Mouse (Mus musculus): ENCODE results near the gene Stk39. TPM values are rescaled to one million over a fixed set of nuclear protein-coding genes. Genes with fewer than 3 reads are reported as not detected.

Stk39 gene
- 10 to 100 TPM; 88.1 to 97.1 TPM for total RNA-seq (2021)
- long read RNA-seq, experiment 1, transcript Stk39-201 (18 exons, 3,536 nt), result major isoform, 37 of 71 reads
- long read RNA-seq, experiment 1, partial matches to known transcripts, result 8 of 71 reads
- long read RNA-seq, experiment 1, other reads (novel, unspliced or antisense), result 26 of 71 reads
- long read RNA-seq, experiment 2, transcript Stk39-201 (18 exons, 3,536 nt), result major isoform, 14 of 35 reads
- long read RNA-seq, experiment 2, partial matches to known transcripts, result 5 of 35 reads
- long read RNA-seq, experiment 2, other reads (novel, unspliced or antisense), result 16 of 35 reads

DNA sequence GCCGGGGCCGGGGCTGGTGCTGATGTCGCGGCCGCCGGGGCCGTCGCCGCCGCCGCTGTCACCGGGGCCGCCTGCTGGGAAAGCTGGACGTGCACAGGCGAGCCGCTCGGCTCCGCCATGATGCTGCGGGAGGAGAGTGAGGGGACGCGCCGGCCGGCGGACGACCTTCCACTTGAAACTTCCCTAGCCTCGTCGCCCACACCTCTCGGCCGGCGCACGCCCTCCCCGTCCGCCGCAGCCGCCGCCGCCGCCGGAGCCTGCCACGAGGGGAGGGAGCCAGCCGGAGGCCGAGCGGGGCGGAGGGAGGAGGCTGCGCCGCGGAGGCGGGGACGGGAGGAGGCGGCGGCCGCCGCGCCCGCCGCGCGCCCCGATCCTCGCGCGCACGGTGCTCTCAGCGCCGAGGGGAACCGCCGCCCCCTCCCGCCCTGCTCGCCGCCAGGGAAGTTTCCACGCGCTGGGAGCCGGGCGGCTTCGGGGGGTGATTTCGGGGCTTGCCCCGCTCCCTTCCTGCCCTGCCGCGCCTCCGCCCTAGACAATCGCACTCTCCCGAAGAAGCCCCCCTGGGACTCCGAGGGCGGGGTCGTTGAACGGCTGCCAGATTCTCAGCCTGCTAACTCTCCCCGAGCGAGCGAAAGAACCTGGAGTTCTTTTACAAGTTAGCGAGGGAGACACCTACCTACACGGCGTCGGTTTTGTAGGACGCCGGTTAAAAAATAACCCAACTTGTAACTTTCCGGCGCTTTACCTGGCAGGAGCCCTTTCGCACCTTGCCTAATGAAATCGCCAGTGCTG lies at the start of gene Stk39:
Gene Stk39 (minus strand): TSS at position 510 of the 792 bp plus-strand sequence.
- DNase-seq, result peak; percentile 89 to 92

- DNase-seq, result no peak
Measured at GRCm38 (mm10) chr2:68515409-68515808, 43.3 kb upstream of the Stk39 start.

GRCm38 (mm10) chr2:68503202-68503601 lies 31.1 kb upstream of the Stk39 start:
- DNase-seq, result no peak

DNA sequence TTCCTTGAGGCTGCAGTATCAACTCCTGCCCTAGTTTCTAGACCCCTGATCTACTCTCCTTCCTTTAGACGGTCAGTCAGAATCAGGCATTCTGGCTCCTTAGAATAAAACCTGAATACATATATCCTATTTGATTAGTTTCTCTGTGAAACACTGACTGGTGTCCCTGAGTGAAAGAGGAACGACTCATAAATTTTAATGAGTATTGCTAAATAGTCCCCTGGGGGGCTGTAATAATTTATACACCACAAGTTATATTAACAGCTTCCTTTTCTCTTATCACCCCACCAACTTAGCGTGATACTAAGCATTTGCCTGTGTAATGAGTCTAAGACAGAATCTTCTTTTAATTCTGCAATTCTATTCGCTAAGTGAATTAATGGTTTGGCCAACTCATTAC lies 30.7 kb upstream of the Stk39 start:
- DNase-seq, result no peak

DNA sequence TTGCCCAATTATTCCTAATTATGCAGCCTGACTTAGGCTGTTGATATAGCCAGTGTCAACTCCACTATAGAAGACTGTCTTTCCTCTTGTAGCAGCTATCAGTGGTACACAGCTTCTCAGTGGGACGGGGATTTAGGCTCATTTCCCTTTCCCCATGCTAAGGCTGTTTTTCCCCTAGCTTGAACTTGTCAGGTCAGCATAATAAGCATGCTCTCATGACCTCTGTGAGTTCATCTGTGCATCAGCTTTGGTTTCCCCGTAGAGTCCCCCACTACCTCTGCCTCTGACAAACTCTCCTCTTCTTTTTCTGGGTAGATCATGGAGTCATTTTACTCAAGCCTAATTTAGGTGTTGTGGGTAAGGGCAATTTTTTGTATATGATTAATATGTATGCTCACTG lies 30.2 kb upstream of the Stk39 start:
- DNase-seq, result no peak

DNA sequence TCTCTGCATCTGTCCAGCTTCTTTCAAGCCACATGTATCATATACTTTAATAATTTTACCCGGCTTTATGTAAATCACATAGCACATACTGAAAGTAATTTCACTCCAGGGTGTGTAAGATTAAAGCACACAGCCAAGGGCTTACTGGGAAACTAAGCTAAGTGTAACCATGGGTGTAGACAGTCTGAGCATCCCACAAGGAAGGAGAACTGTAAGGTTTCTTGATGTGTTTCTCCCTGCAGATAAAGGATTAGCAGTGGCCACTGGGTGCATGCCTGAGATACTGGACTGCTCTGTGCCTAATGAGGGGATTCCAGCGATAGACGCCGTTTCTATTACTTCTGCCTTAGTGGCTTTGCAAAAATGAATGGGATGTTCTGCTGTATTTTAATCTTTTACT lies 14.2 kb upstream of the Stk39 start:
- DNase-seq, result no peak

- DNase-seq, result no peak
Measured at GRCm38 (mm10) chr2:68485141-68485540, 13.1 kb upstream of the Stk39 start.

DNA sequence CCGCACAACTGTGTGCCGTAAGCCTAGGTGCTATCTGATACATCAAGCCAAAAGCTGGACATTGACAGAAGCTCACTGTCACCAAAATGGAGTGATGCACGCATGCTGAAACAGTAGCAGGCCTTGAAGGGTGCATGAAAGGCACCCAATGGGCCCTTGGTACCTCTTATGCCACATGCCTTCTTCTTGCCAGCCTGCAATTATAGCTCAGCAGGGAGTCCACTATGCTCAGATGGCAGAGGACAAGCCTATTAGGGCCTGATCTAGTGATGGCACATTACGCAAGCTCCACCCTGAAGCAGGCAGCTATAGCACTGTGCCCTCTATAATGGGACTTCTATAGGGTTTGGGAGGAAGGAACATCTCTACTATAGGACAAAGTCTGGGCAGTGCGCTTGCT lies 10.8 kb upstream of the Stk39 start:
- no peak for DNase-seq

- no peak for DNase-seq
Measured at GRCm38 (mm10) chr2:68479823-68480222, 7.8 kb upstream of the Stk39 start.

- no peak for DNase-seq
Measured at GRCm38 (mm10) chr2:68472921-68473320, 853 bp upstream of the Stk39 start.

- DNase-seq, result no peak
Measured at GRCm38 (mm10) chr2:68472551-68472910, 463 bp upstream of the Stk39 start.

DNA sequence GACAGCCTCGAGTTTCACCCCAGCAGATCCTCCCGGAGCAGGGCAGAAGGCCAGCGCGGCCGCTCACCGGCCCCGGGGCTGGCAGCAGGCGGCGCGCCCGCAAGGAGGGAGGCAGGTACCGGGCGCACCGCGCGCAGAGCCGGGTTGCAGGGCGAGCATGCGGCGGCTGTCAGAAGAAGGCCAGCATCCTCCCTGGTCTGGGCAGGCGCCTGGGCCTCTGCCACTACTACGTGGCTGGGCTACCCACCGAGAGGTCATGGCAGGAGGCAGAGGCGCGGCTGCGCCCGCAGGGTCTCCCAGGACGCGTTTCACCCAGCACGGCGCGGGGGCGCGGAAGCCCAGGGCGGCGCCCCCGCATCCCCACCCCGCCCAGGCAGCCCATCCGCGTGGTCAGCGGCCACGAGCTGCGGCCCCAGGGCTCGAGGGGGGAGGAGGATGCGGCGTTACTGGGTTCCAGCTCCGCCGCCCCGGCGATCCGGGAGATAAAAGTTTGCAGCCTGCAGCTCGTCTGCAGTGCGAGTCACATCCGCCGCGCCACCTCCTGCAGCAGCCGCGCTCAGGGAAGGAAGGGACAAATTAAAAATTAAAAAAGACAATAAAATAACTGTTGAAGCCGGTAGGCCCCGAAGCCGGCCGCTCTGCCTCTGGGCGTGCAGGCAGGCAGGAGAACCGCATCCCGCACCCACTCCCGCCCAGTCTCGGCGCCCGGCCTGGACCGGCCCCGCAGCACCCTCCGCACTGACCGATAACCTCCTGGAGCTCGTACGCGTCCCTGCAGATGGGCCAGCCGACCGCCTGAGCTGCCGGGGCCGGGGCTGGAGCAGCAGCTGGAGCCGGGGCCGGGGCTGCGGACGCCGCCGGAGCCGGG lies 943 bp downstream of the Stk39 start:
- peak; percentile 64 to 71 for DNase-seq

DNA sequence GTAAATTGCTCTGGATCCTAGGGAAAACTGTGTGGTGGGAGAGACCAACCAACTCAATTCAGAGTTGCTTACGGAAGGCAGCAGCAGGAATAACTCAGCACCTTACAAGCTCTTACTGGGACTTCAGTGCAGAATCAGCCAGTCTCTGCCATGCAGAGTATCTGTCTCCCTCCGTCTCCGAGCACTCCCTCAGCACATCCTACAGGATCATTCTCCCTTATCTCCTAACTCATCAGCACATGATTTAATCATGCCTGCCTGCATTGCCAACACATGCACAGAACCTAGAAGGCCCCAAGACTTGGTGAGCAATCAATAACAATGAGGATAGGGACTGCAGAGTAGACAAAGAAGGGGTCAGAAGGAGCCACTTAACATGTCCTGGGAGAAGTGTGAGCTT lies 2.6 kb downstream of the Stk39 start:
- DNase-seq, result no peak

- DNase-seq, result peak; percentile 49 to 65
Measured at GRCm38 (mm10) chr2:68468698-68469097, 3.4 kb downstream of the Stk39 start.

DNA sequence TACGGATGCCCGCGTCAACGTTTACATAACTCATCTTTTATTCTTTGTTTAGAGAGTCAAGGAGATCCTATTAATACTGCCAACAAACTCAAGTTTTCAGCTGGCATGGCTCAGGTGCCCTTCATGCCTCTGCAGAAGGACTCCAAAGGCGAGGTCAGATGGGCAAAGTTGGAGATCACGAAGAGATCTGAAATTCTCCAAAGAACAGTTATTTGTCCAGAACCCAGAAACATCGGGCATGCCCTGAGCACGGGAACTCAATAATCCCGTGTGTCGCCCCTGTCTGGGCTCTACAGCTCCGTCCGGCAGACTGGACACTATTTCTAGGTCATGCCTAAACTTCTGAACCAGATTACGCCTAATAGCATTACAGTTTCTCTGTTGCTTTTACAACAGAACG lies 3.8 kb downstream of the Stk39 start:
- peak in 1 of 2 experiments; percentile 25 for DNase-seq

GRCm38 (mm10) chr2:68467085-68467978 lies 4.7 kb downstream of the Stk39 start:
- DNase-seq, result peak in 1 of 2 experiments; percentile 28

- DNase-seq, result peak; percentile 86
Measured at GRCm38 (mm10) chr2:68466124-68467070, 5.7 kb downstream of the Stk39 start.

GRCm38 (mm10) chr2:68465266-68466123 lies 6.6 kb downstream of the Stk39 start:
- peak; percentile 14 to 22 for DNase-seq

DNA sequence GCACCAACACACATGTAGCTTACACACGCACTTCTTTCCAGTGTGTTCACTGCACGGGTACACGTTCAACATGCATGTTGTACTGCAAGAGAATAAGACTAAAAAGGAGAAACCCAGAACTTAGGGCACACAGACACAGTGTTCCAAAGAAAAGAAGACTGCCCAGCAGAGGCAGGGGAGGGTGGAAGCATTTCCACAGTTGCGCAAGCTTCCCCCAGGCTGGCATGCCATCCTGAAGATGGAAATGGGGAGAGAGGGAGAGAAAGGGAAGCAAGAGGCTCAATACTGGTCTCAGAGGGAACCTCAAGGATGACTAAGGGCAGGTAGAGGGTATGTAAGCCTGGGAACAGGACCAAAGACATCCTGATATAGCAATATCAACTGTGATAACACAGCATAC lies 7.6 kb downstream of the Stk39 start:
- DNase-seq, result no peak

Measured in heart, adult 18-20 months (tissue).